Mouse (Mus musculus): ENCODE results near the gene Arhgap5.

- TF ChIP-seq CTCF (IDR thresholded peaks at IDR 0.05; ENCODE audit: borderline replicate concordance, insufficient read depth, low read length) (no peak), POLR2A (IDR thresholded peaks at IDR 0.05; ENCODE audit: low read depth, low read length) (no peak)
Measured at GRCm38 (mm10) chr12:52552085-52552484, 48.3 kb downstream of the Arhgap5 start.

Measured in embryonic fibroblast, embryonic 13.5 days (primary cell).